Mouse (Mus musculus) liver, embryonic 12.5 days (tissue): ENCODE measurements at regions not wholly inside any gene's neighbourhood (a gene's known extent, or its start where the extent isn't known, plus 50 kb on each side); places are given as distances from the start of the nearest gene placed in this dataset.
A peak's percentile ranks its signal among the peaks of the same experiment; 100 is the strongest.

Experiments used
- ATAC-seq: fragments of 200-750 bp; cut with Nextera tagmentation; 2 replicates; pipeline ENCODE4 v1.8.0; 2017; ENCODE audit warnings: moderate number of reproducible peaks, mild to moderate bottlenecking, moderate library complexity
- H3K27ac ChIP-seq: fragments of 300-500 bp; sonication (generic); 2 replicates; pipeline ENCODE4 v1.5.1; 2016; ENCODE audit warnings: mild to moderate bottlenecking
- H3K27me3 ChIP-seq: fragments of 300-500 bp; sonication (generic); replicated peaks from 2 replicates; pipeline ENCODE4 v1.6.1; 2016; ENCODE audit warnings: mild to moderate bottlenecking, moderate library complexity
- H3K36me3 ChIP-seq: fragments of 300-500 bp; sonication (generic); 2 replicates; pipeline ENCODE4 v1.6.1; 2016; ENCODE audit warnings: mild to moderate bottlenecking, moderate library complexity
- H3K4me1 ChIP-seq: fragments of 300-500 bp; sonication (generic); 2 replicates; pipeline ENCODE4 v1.6.1; 2016
- H3K4me2 ChIP-seq: fragments of 300-500 bp; sonication (generic); 2 replicates; pipeline ENCODE4 v1.6.1; 2016; ENCODE audit warnings: mild to moderate bottlenecking, moderate library complexity
- H3K4me3 ChIP-seq: fragments of 300-500 bp; sonication (generic); 2 replicates; pipeline ENCODE4 v1.5.1; 2016; ENCODE audit warnings: mild to moderate bottlenecking, moderate library complexity
- H3K9ac ChIP-seq: fragments of 300-500 bp; sonication (generic); 2 replicates; pipeline ENCODE4 v1.6.1; 2016; ENCODE audit warnings: mild to moderate bottlenecking, moderate library complexity
- H3K9me3 ChIP-seq: fragments of 300-500 bp; sonication (generic); replicated peaks from 2 replicates; pipeline ENCODE4 v1.6.1; 2016; ENCODE audit warnings: mild to moderate bottlenecking, moderate library complexity
- WGBS: fragments of 180-500 bp; shearing (Covaris S2); methylation state at CpG from one replicate; pipeline ENCODE4 v1.1.7; 2016; ENCODE audit not compliant: insufficient replicate concordance; 5-methylcytosine and 5-hydroxymethylcytosine counted together

GRCm38 (mm10) chr15:36945309-36945708, 62.3 kb downstream of the Zfp706 start:
- Histone ChIP-seq H3K27me3 (no peaks in the 10 kb centered on the region; the same call in 1 of the 2 replicates), H3K27ac (no peak overlapping the region), H3K9ac (no peak overlapping the region), H3K9me3 (no peaks in the 10 kb centered on the region), H3K36me3 (no peaks in the 10 kb centered on the region), H3K4me2 (no peak overlapping the region), H3K4me1 (no peaks in the 10 kb centered on the region), H3K4me3 (no peak overlapping the region)
- WGBS: 71% methylated on average over 4 of the region's 4 CpGs
- no peak for ATAC-seq

- Histone ChIP-seq H3K27ac (no peak overlapping the region), H3K36me3 (no peaks in the 10 kb centered on the region), H3K27me3 (no peaks in the 10 kb centered on the region; the same call in 1 of the 2 replicates), H3K4me3 (no peak overlapping the region), H3K9me3 (no peaks in the 10 kb centered on the region), H3K9ac (no peak overlapping the region), H3K4me1 (no peaks in the 10 kb centered on the region), H3K4me2 (no peak overlapping the region)
- no peak for ATAC-seq
- 77% methylated on average over 8 of the region's 8 CpGs for WGBS
Observed at GRCm38 (mm10) chr15:36944556-36945171, 62.9 kb downstream of the Zfp706 start.

DNA sequence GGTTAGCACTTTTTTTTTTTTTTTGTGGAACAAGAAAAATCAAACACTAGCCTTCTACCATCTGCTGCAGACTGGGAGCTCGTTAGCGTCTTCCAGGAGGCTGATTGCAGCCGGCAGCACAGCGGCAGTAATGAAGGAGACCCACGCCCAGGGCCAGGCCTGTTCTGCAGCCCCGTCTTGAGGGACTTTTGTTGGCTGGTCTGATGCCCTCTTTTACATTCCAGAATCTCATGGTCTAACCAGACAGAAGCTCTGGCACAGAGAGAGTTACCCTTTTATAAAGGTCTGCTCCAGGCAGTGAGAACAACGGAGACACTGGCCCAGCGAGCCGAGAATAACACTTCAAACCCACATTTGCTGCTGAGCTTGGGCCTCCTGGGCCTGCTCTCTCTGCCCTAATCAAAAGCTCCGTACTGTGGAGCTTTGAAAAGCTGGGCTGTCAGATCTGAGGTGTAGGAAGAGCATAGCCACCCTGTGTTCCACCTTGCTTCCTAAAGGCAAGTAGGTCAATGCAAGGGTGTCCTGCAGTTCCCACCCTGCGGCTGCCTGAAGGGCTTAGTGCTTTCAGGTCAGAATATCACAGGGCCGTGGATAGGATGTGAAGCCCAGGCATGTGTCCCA, 64.0 kb downstream of the Zfp706 start:
- 68% methylated on average over 12 of the region's 12 CpGs for WGBS
- ATAC-seq: no peak

DNA sequence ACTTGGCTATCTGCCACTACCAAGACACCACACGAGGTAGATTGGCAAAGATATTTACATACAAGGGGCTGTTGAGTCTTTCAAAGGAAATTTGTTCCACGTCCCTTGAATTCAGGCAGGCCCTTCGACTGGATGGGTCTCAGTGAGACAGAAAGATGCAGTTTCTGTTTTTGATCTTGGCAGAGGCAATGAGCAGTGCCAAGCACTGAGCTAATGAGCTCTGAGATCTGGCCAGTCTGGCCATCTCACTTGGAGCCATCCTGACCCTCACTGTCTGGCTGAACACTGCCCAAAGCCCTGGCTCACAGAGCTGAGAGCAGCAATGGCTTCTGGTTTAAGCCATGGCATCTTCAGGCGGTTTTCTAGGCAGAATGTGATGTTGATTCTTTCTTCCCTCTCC, 65.3 kb downstream of the Zfp706 start:
- H3K4me3 ChIP-seq: no peak overlapping the region
- no peaks in the 10 kb centered on the region; the same call in 1 of the 2 replicates for H3K27me3 ChIP-seq
- ATAC-seq: no peak
- WGBS: 47% methylated on average over 4 of the region's 4 CpGs
- peaks cover 24% of the 10 kb centered on the region for H3K4me1 ChIP-seq
- no peaks in the 10 kb centered on the region for H3K9me3 ChIP-seq
- H3K9ac ChIP-seq: no peak overlapping the region
- no peak overlapping the region for H3K4me2 ChIP-seq
- no peaks in the 10 kb centered on the region for H3K36me3 ChIP-seq
- no peak overlapping the region for H3K27ac ChIP-seq

More for the DNA sequence above, 64.0 kb downstream of the Zfp706 start:
- Histone ChIP-seq H3K4me3 (no peak overlapping the region), H3K9ac (no peak overlapping the region), H3K27me3 (no peaks in the 10 kb centered on the region; the same call in 1 of the 2 replicates), H3K27ac (no peak overlapping the region), H3K4me2 (no peak overlapping the region), H3K9me3 (no peaks in the 10 kb centered on the region), H3K4me1 (peaks cover 10% of the 10 kb centered on the region), H3K36me3 (no peaks in the 10 kb centered on the region)

- Histone ChIP-seq H3K4me3 (no peak overlapping the region), H3K9me3 (no peaks in the 10 kb centered on the region), H3K27me3 (no peaks in the 10 kb centered on the region; the same call in 1 of the 2 replicates), H3K4me1 (peaks cover 25% of the 10 kb centered on the region), H3K27ac (no peak overlapping the region), H3K36me3 (no peaks in the 10 kb centered on the region), H3K4me2 (no peak overlapping the region), H3K9ac (no peak overlapping the region)
- WGBS: 76% methylated on average over 5 of the region's 5 CpGs
- no peak for ATAC-seq
Observed at GRCm38 (mm10) chr15:36941741-36942140, 65.8 kb downstream of the Zfp706 start.

DNA sequence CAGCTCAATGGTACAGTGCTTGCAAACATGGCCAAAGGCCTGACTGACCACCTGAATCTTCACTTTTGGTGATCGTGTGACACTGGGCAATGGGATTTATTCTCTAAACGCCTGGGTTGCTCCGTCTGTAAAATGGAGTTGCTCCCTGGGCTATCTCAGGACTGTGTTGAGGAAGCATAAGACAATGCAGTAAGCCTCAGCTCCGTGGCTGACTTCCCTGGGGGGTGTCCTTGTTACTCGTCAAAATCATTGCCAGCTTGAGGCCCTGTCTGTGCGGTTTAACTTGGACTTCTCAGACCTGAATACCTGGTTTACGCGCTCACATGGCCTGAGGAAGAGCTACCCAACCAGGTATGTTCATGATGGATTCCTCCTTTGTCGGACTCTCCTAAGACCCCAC, 68.0 kb downstream of the Zfp706 start:
- 76% methylated on average over 9 of the region's 9 CpGs for WGBS
- H3K4me3 ChIP-seq: no peak overlapping the region
- peak overlapping the region; percentile 90 for H3K4me2 ChIP-seq

GRCm38 (mm10) chr15:36939153-36939552, 68.4 kb downstream of the Zfp706 start:
- Histone ChIP-seq H3K36me3 (no peaks in the 10 kb centered on the region), H3K27me3 (no peaks in the 10 kb centered on the region; the same call in 1 of the 2 replicates), H3K9ac (peak overlapping the region; percentile 62), H3K4me2 (peak overlapping the region; percentile 90), H3K4me3 (peak overlapping the region; percentile 61), H3K9me3 (no peaks in the 10 kb centered on the region), H3K27ac (no peak overlapping the region), H3K4me1 (peaks cover 25% of the 10 kb centered on the region)
- 37% methylated on average over 9 of the region's 9 CpGs for WGBS
- ATAC-seq: peak; percentile 19

More for the DNA sequence above, 68.0 kb downstream of the Zfp706 start:
- H3K36me3 ChIP-seq: no peaks in the 10 kb centered on the region
- H3K27ac ChIP-seq: no peak overlapping the region
- ATAC-seq: no peak
- H3K9ac ChIP-seq: no peak overlapping the region
- peaks cover 25% of the 10 kb centered on the region for H3K4me1 ChIP-seq
- no peaks in the 10 kb centered on the region; the same call in 1 of the 2 replicates for H3K27me3 ChIP-seq
- no peaks in the 10 kb centered on the region for H3K9me3 ChIP-seq

DNA sequence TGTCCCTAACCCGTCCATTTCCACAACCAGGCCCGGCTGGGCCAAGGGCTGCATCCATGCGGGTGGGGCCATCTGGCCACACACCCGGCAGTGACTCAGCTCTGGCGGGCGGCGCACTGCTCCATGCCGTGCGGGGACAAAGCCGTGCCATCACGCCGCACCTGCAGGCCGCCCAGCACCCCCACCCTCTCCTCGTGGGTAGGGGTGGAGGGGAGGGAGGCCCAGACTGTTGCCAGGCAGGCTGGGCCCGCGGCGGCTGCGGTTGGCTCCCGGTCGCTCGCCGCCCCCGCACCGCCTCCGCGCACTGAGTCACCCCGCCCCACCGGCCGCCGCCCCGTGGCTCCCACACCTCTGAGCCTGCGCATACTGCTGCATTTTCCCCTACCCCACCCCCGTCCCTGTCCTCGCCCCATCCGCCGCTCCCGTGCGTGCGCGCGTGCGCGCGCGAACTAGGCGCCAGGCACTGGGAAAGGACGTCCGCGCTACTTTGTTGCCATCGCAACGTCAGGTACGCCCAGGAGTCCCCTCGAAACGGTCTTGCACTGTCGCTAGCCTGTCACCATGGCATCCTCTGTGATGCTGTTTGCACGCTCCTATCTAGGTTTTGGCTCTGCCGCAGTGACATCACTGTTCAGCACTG, 68.9 kb downstream of the Zfp706 start:
- peaks cover 30% of the 10 kb centered on the region for H3K4me1 ChIP-seq
- H3K36me3 ChIP-seq: no peaks in the 10 kb centered on the region
- peak overlapping the region; percentile 74 for H3K27ac ChIP-seq
- no peaks in the 10 kb centered on the region for H3K9me3 ChIP-seq
- H3K4me3 ChIP-seq: peak overlapping the region; percentile 61
- peak overlapping the region; percentile 90 for H3K4me2 ChIP-seq
- no peaks in the 10 kb centered on the region; the same call in 1 of the 2 replicates for H3K27me3 ChIP-seq
- 2% methylated on average over 56 of the region's 57 CpGs for whole genome bisulfite sequencing
- H3K9ac ChIP-seq: peak overlapping the region; percentile 62
- ATAC-seq: peak; percentile 88

GRCm38 (mm10) chr15:36937757-36938498, 69.6 kb downstream of the Zfp706 start:
- H3K4me3 ChIP-seq: peak overlapping the region; percentile 61
- no peaks in the 10 kb centered on the region; the same call in 1 of the 2 replicates for H3K27me3 ChIP-seq
- no peaks in the 10 kb centered on the region for H3K9me3 ChIP-seq
- H3K9ac ChIP-seq: peak overlapping the region; percentile 62
- peak overlapping the region; percentile 74 for H3K27ac ChIP-seq
- no peaks in the 10 kb centered on the region for H3K36me3 ChIP-seq
- H3K4me2 ChIP-seq: peak overlapping the region; percentile 90
- ATAC-seq: peak; percentile 16; the same call in 1 of the 2 replicates
- 33% methylated on average over 13 of the region's 13 CpGs for WGBS
- peaks cover 35% of the 10 kb centered on the region for H3K4me1 ChIP-seq

DNA sequence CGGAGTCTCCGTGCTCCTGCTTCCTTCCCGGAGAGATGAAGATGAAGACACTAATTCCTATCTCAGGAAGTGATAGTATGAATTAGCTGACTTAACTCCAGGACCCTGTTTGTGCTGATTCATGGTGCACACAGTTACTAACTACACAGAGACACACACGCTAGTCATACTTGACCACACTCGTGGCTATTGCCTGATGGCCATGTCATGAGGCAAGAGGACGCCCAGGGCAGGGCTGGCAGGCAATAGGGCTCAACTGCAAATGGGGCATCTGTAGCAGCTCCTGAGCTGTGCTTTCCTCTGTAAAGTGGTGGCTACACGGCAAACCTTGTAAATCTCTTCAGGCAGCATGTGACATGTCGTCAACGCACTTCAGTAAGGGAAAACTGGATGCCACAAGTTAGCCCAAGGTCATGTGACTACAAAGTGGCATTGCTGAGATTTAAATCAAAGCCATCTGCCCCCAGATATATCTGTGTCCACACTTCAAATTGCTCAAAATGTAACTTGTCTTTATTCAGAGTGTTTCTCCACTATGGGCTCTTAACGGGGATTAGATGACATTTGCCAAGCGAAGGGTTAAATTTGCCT, 70.4 kb downstream of the Zfp706 start:
- H3K36me3 ChIP-seq: no peaks in the 10 kb centered on the region
- H3K9me3 ChIP-seq: no peaks in the 10 kb centered on the region
- H3K27me3 ChIP-seq: no peaks in the 10 kb centered on the region; the same call in 1 of the 2 replicates
- peaks cover 35% of the 10 kb centered on the region for H3K4me1 ChIP-seq
- no peak overlapping the region for H3K4me3 ChIP-seq
- H3K9ac ChIP-seq: no peak overlapping the region
- H3K27ac ChIP-seq: no peak overlapping the region
- no peak overlapping the region for H3K4me2 ChIP-seq
- WGBS: 70% methylated on average over 11 of the region's 11 CpGs
- ATAC-seq: no peak

DNA sequence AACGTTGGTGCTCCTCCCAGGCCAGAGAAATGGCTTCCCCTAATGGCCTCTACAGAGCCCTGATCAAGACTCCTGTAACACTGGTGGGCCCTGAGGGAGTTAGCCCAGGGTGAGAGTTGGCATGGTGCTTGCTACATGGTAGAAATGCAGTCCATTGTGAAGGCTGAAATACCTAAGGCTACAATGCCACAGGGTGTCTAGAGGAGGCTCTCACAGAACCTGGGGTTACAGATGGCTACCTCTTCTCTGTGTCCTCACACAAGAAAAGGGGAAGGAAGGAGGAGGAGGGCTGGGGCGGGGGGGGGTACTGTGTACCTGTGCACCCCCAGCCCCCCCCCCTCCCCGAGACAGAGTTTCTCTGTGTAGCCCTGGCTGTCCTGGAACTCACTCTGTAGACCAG, 72.8 kb downstream of the Zfp706 start:
- no peak overlapping the region for H3K9ac ChIP-seq
- H3K4me3 ChIP-seq: no peak overlapping the region
- H3K9me3 ChIP-seq: no peaks in the 10 kb centered on the region
- ATAC-seq: no peak
- H3K4me2 ChIP-seq: no peak overlapping the region
- H3K36me3 ChIP-seq: 0 out of 2 replicates have a peak, but pooled peaks cover 2% of the 10 kb centered on the region
- no peaks in the 10 kb centered on the region; the same call in 1 of the 2 replicates for H3K27me3 ChIP-seq
- WGBS: 45% methylated on average over 2 of the region's 3 CpGs
- peaks cover 46% of the 10 kb centered on the region for H3K4me1 ChIP-seq
- H3K27ac ChIP-seq: no peak overlapping the region
